Mouse (Mus musculus) adrenal gland, adult 8-10 months (tissue): ENCODE results near the gene Olfr128. TPM values are rescaled to one million over a fixed set of nuclear protein-coding genes. Genes with fewer than 3 reads are reported as not detected.
"Not testable (repeated sequence)": the region's sequence is repeated elsewhere in the genome, so short reads cannot be mapped to it uniquely, and the experiment has no call there.

Experiments used
- DNase-seq: peaks from one replicate; pipeline ENCODE4 v3.0.0; 2022
- total RNA-seq, 4 experiments: library from RNA; stranded (reverse); gene quantifications; 2 replicates each; pipeline ENCODE4 v1.2.4; 2022

The Olfr128 gene
- total RNA-seq = not detected

- DNase-seq = no peak
These were observed at the start of gene Olfr128 for GRCm38 (mm10) chr17:37920248-37920647. Gene Olfr128 (plus strand): TSS chr17:37920548.

GRCm38 (mm10) chr17:37873830-37874229, 46.5 kb upstream of the Olfr128 start:
- no peak for DNase-seq

- no peak for DNase-seq
These were observed 20.2 kb upstream of the Olfr128 start, which contains the start of gene Olfr127 for GRCm38 (mm10) chr17:37900137-37900536. Gene Olfr127 (plus strand): TSS chr17:37900437.

- DNase-seq = not testable (repeated sequence)
These were observed 13.5 kb upstream of the Olfr128 start for GRCm38 (mm10) chr17:37906821-37907220.

- DNase-seq = no peak
These were observed 32.6 kb downstream of the Olfr128 start, which contains the start of gene Olfr761 for GRCm38 (mm10) chr17:37952979-37953378. Gene Olfr761 (minus strand): TSS chr17:37953079.

- no peak for DNase-seq
These were observed 53.2 kb downstream of the Olfr128 start for GRCm38 (mm10) chr17:37973591-37973990.

Other genes with a start within 250 kb of the Olfr128 start
- gene Olfr119, start 224.0 kb upstream of the Olfr128 start, total RNA-seq = not detected
- not detected for gene Olfr120, start 198.7 kb upstream of the Olfr128 start, total RNA-seq
- gene Olfr121, start 171.7 kb upstream of the Olfr128 start, total RNA-seq = not detected
- gene Olfr122, start 151.9 kb upstream of the Olfr128 start, total RNA-seq = not detected
- gene Olfr123, start 127.0 kb upstream of the Olfr128 start, total RNA-seq = not detected
- not detected for gene Olfr124, start 120.7 kb upstream of the Olfr128 start, total RNA-seq
- not detected for gene Olfr125, start 87.6 kb upstream of the Olfr128 start, total RNA-seq
- gene Olfr126, start 73.1 kb upstream of the Olfr128 start, total RNA-seq = not detected
- not detected for gene Olfr127, start 20.1 kb upstream of the Olfr128 start, total RNA-seq
- gene Olfr761, start 32.5 kb downstream of the Olfr128 start, total RNA-seq = not detected
- not detected for gene Olfr129, start 139.5 kb downstream of the Olfr128 start, total RNA-seq
- gene Olfr130, start 143.4 kb downstream of the Olfr128 start, total RNA-seq = not detected
- not detected for gene Olfr131, start 168.1 kb downstream of the Olfr128 start, total RNA-seq
- gene Olfr132, start 214.0 kb downstream of the Olfr128 start, total RNA-seq = not detected
- not detected for gene Olfr133, start 224.7 kb downstream of the Olfr128 start, total RNA-seq